Mouse (Mus musculus) MEL-GATA-1-ER (cell line): ENCODE results near the gene Fscn2.
"Not testable (repeated sequence)": the region's sequence is repeated elsewhere in the genome, so short reads cannot be mapped to it uniquely, and the experiment has no call there.

Source experiments
- DNase-seq: peaks from one replicate; pipeline ENCODE4 v3.0.0-alpha.2; 2012; ENCODE audit warnings: low read depth; ENCODE audit errors: extremely low read depth

Gene Fscn2

DNA sequence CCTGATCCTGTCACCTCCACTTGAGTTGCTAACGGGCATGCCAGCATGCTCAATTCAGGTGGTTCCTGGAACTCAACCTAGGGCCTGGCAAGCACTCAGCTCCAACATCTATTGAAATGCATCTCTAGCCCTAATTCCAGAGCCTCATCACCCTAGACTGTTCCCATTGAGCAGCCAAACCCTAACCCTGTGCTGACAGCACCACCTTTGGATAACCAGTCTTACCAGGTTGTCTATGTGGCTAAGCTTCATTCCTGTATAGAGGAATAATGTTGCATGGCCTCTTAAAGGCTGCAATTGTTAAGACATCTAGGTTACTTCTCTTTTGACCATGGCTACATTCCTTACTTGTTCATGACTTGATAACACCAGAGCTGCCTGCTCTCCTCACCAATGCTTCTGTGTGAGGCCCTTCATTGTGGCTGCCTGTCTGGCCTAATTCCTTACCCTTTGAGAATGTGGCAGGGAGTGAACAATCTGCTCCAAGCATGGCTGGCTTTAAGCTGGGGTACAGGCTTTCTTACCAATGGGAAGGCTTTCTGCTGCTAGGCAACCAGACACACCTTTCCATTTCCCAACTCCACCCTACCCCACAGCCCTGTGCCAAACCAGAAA, 16.2 kb upstream of the Fscn2 start:
- no peak for DNase-seq

DNA sequence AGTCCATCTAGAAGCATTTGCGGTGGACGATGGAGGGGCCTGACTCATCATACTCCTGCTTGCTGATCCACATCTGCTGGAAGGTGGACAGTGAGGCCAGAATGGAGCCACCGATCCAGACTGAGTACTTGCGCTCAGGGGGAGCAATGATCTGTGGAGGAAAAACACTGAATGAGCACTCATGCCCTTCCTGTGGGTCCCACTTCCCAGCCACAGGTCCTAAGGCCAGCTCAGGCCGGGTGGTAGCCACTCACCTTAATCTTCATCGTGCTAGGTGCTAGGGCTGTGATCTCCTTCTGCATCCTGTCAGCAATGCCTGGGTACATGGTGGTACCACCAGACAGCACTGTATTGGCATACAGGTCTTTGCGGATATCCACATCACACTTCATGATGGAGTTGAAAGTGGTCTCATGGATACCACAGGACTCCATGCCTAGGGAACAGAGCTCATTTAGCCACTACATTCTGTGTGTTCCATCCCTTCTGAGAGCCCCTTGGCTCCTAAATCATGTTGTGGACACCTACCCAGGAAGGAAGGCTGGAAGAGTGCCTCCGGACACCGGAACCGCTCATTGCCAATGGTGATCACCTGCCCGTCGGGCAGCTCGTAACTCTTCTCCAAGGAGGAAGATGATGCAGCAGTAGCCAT, 14.8 kb upstream of the Fscn2 start:
- not testable (repeated sequence) for DNase-seq

DNA sequence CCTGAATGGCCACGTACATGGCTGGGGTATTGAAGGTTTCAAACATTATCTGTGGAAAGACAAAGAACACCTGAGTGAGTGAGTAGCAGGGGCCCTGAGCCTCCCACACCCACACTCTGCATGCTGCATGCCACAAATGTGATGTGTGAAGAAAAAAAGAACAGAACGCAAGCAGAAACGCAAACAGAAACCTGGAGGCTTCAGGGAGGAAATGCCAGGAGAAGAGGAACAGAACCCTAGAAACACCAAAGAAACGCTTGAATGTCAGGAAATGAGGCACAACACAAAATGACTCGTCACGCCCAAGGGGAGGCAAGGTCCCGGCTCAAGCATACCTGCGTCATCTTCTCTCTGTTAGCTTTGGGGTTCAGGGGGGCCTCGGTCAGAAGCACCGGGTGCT, 14.0 kb upstream of the Fscn2 start:
- DNase-seq: no peak

- no peak for DNase-seq
These were observed 13.3 kb upstream of the Fscn2 start, which contains the start of gene Actg1 for GRCm38 (mm10) chr11:120347791-120348683. Gene Actg1, minus strand, starts transcription at chr11:120348542.

DNA sequence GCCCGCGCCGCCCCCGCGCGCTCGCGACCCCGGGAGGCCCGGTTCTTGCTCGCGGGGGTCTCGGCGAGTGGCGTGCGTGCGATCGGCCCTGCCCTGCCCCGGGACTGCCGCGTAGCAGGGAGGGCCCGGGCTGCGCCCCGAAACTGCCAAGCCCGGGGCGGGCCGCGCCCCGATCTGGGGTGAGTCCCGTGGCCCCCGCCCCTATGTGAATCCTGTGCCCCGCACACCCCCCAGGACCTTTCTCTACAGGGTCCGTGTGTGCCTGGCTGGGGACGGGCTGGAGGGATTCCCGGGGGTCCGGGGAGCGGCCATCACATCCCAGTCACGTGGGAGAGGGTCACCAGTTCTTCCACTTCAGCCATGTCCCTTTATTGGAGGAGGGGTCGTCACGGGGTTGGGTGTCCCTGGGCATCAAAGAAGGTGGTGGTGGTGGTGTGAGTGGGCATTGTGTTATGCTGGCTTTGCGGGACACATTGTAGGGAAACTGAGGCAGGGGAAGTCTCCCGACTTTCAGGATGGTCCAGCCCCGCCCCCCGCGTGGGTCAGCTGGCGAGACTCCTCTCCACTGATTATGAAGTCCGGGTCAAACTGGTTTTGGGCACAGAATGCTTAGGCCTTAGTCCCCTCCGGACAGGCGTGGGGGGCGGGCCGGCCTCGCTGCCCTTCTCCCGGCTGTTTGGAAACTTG, 12.5 kb upstream of the Fscn2 start:
- DNase-seq: no peak

- no peak for DNase-seq
These were observed 11.9 kb upstream of the Fscn2 start for GRCm38 (mm10) chr11:120349371-120349985.

- peak; percentile 57 for DNase-seq
These were observed 11.2 kb upstream of the Fscn2 start for GRCm38 (mm10) chr11:120349986-120350702.

- no peak for DNase-seq
These were observed 10.6 kb upstream of the Fscn2 start for GRCm38 (mm10) chr11:120350711-120351110.

- no peak for DNase-seq
These were observed 9.9 kb upstream of the Fscn2 start for GRCm38 (mm10) chr11:120351250-120352092.

- DNase-seq: not testable (repeated sequence)
These were observed 9.3 kb upstream of the Fscn2 start for GRCm38 (mm10) chr11:120352093-120352350.

DNA sequence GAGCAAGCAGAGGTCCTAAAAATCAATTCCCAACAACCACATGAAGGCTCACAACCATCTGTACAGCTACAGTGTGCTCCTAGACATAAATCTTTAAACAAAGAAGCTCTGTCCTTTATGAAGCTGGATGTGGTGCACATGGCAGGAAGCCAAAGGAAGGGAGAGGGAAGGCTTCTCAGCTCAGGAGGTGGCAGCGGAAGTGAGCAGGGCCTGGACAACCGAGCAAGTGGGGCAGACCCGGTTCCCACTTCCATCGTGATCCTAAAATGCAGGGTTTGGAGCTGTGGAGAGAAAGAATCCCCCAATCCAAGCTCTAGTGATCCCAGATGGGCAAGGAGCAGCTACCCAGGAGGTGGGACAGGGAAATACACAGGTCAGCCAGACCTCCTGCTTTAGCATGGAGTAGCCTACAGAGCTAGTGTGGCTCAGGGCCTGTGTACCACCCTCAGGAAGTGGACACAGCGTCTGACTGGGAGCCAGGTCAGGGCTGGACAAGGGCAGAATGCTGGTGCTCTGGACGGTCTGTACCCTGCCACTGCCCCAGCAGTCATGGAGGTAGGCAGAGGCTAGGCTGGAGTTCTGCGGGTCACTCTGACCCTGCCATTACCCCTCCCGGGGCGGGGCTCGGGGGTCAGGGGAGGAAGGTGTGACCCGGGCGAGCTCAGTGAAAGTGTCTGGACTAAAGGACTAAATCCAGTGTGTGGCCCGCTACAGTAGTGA, 8.6 kb upstream of the Fscn2 start:
- DNase-seq: no peak

DNA sequence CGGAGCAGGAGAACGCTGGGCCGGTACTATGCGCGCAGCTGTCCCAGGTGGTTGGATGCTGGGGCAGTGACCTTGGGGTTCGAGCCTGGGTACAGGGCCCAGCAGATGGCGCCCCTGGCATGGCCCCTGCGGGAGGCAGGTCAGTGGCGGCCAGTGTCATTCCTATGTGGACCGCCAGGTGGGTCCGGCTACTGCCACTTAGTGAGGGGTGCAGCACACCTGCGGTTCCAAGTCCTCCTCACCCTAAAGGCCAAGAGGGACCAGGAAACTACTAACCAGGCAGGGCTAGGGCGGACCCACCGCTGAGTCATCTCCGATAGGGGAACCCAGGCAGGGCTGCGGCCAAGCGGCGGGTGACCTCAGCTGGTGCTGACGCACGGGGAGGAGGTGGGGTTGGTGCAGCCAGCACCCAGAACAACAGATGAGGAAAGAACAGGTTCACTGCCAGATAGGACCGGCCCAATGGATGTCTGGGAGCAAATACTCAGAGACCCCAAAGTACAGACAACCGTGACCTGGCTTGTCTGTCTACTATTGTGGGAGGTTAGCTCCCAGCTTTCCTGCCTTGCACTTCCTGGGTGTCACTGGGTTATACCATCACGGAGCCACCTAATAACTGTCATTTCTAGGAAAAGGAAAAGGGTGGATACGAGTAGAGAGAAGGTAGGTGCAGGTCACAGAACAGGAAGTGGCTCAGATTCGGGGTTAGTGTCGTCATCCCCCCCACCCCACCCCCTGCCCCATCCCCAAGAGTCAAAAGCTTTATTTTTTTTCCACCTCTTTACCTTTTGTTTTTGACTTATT, 7.6 kb upstream of the Fscn2 start:
- peak; percentile 70 for DNase-seq

- no peak for DNase-seq
These were observed 6.7 kb upstream of the Fscn2 start for GRCm38 (mm10) chr11:120354304-120355276.

- DNase-seq: no peak
These were observed 5.9 kb upstream of the Fscn2 start for GRCm38 (mm10) chr11:120355277-120356039.

DNA sequence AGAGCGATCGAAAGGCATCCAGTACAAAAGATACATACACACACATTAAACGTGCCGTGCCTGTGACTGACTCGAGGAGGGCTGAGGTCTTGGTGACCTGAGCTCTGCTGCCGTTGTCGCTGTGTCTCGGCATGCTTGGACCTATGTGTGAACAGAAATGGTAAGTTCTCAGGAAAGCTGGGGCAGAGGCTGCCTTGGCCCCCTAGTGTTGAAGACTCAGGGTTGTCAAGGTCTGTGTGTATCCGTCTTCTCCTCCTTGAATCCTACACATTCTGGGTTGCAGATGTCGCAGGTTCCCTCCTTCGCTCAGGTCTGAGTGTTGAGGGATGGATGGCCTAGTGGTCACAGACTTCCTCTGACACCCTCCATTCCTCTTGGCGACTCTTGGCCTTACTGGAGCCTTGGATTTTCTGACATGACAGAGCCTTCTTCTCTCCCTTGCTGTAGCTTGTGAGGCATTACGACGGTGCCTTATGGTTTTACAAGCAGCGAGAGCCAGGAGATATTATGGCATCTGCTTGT, 5.0 kb upstream of the Fscn2 start:
- no peak for DNase-seq

DNA sequence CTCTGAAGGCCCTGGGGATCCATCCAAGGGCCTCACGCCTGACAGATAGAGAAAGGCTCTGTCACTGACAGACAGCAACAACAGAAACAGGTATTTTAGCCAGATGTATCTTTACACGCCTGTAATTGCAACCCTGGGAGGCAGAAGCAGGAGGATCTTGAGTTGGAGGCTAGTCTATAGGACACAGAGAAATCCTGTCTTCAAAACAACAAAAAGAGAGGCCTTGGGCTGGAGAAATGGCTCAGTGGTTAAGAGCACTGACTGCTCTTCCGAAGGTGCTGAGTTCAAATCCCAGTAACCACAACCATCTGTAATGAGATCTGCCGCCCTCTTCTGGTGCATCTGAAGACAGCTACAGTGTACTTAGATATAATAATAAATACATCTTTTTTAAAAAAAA, 4.4 kb upstream of the Fscn2 start:
- DNase-seq: no peak
